Mouse (Mus musculus): ENCODE results near the gene Frmpd1.

DNA sequence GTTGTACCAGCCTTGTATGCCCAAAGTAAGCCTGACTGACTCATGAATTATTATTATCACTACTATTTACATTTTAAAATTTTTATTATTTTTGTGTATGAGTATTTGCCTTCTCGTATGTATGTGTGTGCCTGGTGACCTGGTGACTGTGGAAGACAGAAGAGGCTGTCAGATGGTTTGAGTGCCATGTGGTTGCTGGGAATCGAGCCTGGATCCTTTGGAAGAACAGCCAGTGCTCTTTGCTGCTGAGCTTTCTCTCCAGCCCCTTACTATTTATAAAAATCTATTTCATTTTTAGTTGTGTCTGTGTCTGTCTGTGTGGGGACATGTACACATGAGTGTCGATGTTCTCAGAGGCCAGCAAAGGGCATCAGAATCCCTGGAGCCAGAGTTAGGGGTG lies 28.2 kb upstream of the Frmpd1 start:
- no peak for TF ChIP-seq CTCF (IDR thresholded peaks at IDR 0.05; ENCODE audit: control insufficient read depth, insufficient read depth, insufficient replicate concordance, low read depth, low read length)
- TF ChIP-seq POLR2A (IDR thresholded peaks at IDR 0.05; ENCODE audit: control insufficient read depth, low read depth, low read length): no peak
